Mouse (Mus musculus) left cerebral cortex, postnatal 14 days (tissue): ENCODE data around the gene Cst12. TPM values are rescaled to one million over a fixed set of nuclear protein-coding genes. Genes with fewer than 3 reads are reported as not detected.
"Not testable (repeated sequence)": the region's sequence is repeated elsewhere in the genome, so short reads cannot be mapped to it uniquely, and the experiment has no call there.

Source experiments
- DNase-seq, 2 experiments: peaks; one replicate each; pipeline ENCODE4 v3.0.0; 2021 to 2022; ENCODE audit warnings: low spot score in 2 of 2, mixed read lengths in 1 of 2
- intact Hi-C: fragments of 180-260 bp; cut with DNase I; formaldehyde crosslinking; loops from one replicate; pipeline ENCODE4 v1.15.1; 2025
- long read RNA-seq, 2 experiments: library from polyadenylated mRNA; stranded (forward); transcript quantifications; one replicate each; pipeline ENCODE4 v2.0.0; 2021
- total RNA-seq, 2 experiments: library from RNA; stranded (reverse); gene quantifications; 2 replicates each; pipeline ENCODE4 v1.2.3; 2021

The Cst12 gene
- under 1 TPM in 1 of 2 experiments, not detected in 1; 0.70 TPM for total RNA-seq
- long read RNA-seq, experiment 1, partial matches to known transcripts = 0 of 2 reads
- long read RNA-seq, experiment 1, other reads (novel, unspliced or antisense) = 0 of 2 reads
- long read RNA-seq, experiment 2, partial matches to known transcripts = 0 of 1 reads
- long read RNA-seq, experiment 2, other reads (novel, unspliced or antisense) = 0 of 1 reads

GRCm38 (mm10) chr2:148789142-148789541 is at the start of gene Cst12:
Gene Cst12, plus strand, starts transcription at chr2:148789361.
- intact Hi-C loops = no loop called here
- DNase-seq = no peak

DNA sequence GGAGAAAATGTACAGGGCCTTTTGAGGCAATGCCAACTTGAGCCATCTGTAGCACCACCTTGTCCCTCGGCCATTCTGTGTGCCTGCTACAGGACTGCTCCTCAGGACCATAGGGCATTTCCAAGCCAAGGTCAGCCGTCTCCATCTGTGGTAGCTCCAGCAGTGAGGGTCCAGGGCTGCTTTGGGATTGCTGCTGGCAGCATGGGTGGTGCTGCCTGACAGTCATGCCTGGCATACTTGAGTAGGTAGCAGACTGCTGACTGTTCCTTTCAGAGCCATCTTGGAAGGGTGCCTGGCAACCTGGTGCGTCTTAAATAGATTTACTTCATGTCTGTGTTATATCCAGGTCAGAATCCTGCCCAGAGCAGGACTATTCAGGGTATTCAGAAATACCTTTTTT is 46.2 kb upstream of the Cst12 start:
- peak; percentile 50 to 70 for DNase-seq
- intact Hi-C loops = no loop called here

DNA sequence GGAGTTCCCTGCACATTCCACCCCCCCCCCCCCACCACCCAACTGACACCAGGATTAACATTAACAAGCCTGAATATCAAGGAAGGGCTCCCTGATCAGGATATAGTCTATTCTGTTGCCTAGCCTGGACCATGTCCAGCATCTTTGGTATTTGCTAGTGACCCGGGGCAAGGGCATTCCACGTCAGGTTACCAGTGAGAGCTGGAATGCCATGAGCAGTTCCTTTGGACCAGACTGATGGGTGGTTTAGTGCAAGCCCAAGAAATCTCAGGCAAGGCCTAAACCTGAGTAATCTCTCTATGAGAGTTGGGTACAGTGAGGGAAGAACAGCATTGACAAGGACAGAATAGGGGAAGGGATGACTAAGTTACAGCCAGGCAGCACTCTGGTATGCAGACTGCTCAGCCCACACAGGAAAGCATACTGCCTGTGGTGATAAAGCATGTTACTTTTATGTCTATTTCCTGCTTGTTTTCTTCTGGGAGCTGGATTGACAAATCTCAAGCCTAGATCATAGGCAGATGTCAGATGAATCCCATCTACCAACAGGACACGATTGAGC is 45.2 kb upstream of the Cst12 start:
- DNase-seq = no peak
- intact Hi-C loops = no loop called here

DNA sequence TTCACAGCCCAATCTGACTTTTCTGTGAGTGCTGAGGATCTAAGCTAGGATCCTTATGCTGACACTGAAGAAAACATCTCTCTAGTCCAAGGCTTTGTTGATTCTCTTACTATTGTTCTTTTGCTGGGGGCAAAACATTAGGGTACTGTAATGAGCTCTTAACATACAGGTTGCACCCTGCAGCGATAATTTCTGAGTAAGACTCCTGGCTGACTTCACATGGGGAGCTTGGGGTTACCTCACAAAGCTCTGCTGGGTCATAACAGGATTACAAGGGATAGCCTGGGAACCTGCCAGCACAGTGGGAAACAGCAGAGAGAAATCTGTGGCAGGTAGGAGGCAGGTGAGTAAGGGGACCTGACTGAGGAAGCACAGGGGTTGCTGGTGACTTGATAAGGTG is 39.1 kb upstream of the Cst12 start, which contains the start of gene Cstl1:
Cstl1 (plus strand) TSS at position 301 of the 400 bp plus-strand sequence.
- intact Hi-C loops = no loop called here

GRCm38 (mm10) chr2:148751893-148752813 is 37.0 kb upstream of the Cst12 start:
- intact Hi-C loops = loop anchor here (1.0 kb wide), 1 partner anchor 150 kb away; no protein-coding TSS in a partner anchor
- DNase-seq = peak; percentile 89

More for the DNA sequence above, 39.1 kb upstream of the Cst12 start, which contains the start of gene Cstl1:
- DNase-seq = no peak

DNA sequence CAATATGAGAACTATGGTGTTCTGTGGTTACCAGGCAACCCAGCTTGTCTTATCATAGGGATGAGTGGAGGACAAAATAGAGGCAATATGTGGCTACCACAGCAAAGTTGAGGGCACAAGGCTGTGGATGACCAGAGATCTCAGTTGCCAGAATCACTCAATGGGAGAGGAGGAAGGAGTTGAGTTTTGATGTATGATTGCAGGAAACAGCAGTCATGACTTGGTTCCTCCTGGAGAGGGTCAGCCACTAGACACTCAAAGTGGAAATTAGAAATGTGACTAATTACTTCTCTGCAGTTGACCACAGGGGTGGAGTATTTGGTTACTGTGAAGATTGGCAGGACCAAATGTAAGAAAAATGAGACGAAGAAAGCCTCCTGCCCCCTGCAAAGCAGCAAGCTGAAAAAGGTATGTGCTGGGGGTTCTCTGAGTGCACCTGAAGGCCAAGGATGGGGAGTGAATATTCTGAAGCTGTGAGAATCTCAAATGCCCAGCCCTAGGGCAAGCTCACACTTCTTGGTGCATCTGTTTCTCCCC is 34.8 kb upstream of the Cst12 start:
- intact Hi-C loops = no loop called here
- no peak for DNase-seq

- no peak for DNase-seq
- intact Hi-C loops = no loop called here
Observed at GRCm38 (mm10) chr2:148763648-148764388, 25.3 kb upstream of the Cst12 start.

DNA sequence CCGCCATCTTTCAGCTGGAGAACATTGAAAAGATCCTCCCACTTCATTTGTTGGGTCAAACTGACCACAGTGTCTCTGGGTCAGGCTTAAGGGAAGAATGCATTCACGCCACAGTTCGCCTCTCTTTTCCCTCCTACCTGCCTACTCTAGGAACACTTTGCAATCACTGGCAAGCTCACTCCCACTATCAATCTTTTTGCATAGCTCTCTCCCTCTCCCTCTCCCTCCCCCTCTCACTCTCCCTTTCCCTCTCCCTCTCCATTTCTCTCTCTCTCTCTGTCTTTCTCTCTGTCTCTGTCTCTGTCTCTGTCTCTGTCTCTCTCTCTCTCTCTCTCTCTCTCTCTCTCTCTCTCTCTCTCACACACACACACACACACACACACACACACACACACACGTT is 17.8 kb upstream of the Cst12 start, which contains the start of gene Cst11:
Cst11 (minus strand) TSS at position 101 of the 400 bp plus-strand sequence.
- intact Hi-C loops, DNase-seq: not testable (repeated sequence)

- DNase-seq = no peak
- intact Hi-C loops = no loop called here
Observed at GRCm38 (mm10) chr2:148781709-148782108, 7.5 kb upstream of the Cst12 start, which contains the start of gene 8030411F24Rik. Gene 8030411F24Rik, plus strand, starts transcription at chr2:148782009.

GRCm38 (mm10) chr2:148798485-148798884 is 9.3 kb downstream of the Cst12 start, which contains the start of gene Cst8:
Gene Cst8, plus strand, starts transcription at chr2:148798785.
- intact Hi-C loops = no loop called here

GRCm38 (mm10) chr2:148801491-148801921 is 12.3 kb downstream of the Cst12 start:
- no peak for DNase-seq
- intact Hi-C loops = no loop called here

More at GRCm38 (mm10) chr2:148798485-148798884, 9.3 kb downstream of the Cst12 start, which contains the start of gene Cst8:
- DNase-seq = no peak

DNA sequence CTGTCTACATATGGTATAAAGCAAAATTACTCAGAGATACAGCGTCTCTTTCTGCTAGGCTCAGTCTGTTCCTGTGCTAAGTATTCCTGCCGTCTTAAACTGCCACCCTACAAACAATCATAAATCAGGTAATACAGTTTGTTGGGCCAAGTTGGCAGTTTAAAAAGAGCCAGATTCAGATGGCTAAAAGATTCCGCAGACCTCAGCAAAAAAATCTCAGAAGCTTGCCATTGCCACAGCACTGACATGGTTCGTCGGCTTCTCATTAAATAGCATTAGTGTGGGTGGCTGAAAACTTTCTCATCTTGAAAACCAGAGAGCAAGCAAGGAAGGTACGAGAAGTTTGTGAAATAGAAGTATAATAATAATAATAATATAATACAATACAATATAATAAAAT is 17.5 kb downstream of the Cst12 start:
- intact Hi-C loops = no loop called here
- no peak for DNase-seq

- no peak for DNase-seq
- intact Hi-C loops = no loop called here
Observed at GRCm38 (mm10) chr2:148819909-148820308, 30.7 kb downstream of the Cst12 start, which contains the start of gene Cst13. Gene Cst13, plus strand, starts transcription at chr2:148820081.

- DNase-seq = no peak
- intact Hi-C loops = no loop called here
Observed at GRCm38 (mm10) chr2:148825986-148826385, 36.8 kb downstream of the Cst12 start.

DNA sequence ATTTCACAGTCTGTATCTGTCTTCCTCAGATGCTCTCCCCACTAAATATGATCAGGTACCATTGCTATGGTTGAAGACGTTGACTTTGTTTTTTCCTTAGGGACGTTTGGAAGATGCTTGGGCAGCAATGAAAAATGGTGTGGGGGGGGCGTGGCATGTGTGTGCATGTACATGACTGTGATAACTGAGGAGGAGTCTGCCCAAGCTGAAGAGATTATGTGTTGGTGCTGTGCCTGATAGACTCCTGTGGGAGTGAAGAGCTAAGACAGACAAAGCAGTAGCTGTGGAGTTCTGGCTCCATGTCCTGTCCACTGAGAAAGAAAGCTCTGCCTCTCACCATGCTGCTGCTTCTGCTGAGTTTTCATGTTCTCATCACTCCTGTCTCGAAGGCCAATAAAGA is 45.8 kb downstream of the Cst12 start, which contains the start of gene Cst9:
Cst9 (plus strand) TSS at position 236 of the 400 bp plus-strand sequence.
- no peak for DNase-seq
- intact Hi-C loops = no loop called here

- DNase-seq = no peak
- intact Hi-C loops = no loop called here
Observed at GRCm38 (mm10) chr2:148838075-148838777, 49.1 kb downstream of the Cst12 start.

GRCm38 (mm10) chr2:148839224-148839623 is 50.1 kb downstream of the Cst12 start:
- DNase-seq = no peak
- intact Hi-C loops = no loop called here
